ENCODE assay signal across 9 mouse cellular contexts in genomic region chr2:78159877-78160485, GRCm38 (mm10).
A peak's percentile ranks its signal among the peaks of the same experiment; 100 is the strongest.
DNase-seq lines count a peak whose midpoint lies in the region; ATAC-seq and TF ChIP-seq lines count a peak whose summit lies in the region.
"Had no signal": no experiment of that assay in that cellular context is flagged by ENCODE, and none has a peak within 500 bp of the region (broad histone marks: within the 10 kb centered on the region; RNA-seq: fewer than 3 reads in every experiment).

No protein-coding gene starts in this region.

- no peak for DNase-seq in kidney, adult 18-20 months
- peak; percentile 89 for DNase-seq in cerebellum, adult 9-10 months
- DNase-seq in hindbrain, postnatal 0 days (ENCODE audit: low spot score): peak; percentile 72
- DNase-seq in spleen, postnatal 36 days (ENCODE audit: low spot score in 2 of 2): no peak
- DNase-seq in kidney, adult 2 months: no peak
- no peak for DNase-seq in liver, embryonic 11.5 days (ENCODE audit: low spot score)

- H3K27me3 ChIP-seq in kidney, embryonic 16.5 days (ENCODE audit: insufficient read depth, low read length): no peaks in the 10 kb centered on the region
- no peaks in the 10 kb centered on the region for H3K27me3 ChIP-seq in hindbrain, postnatal 0 days (ENCODE audit: insufficient read depth, low read length)
- no peaks in the 10 kb centered on the region for H3K27me3 ChIP-seq in midbrain, embryonic 13.5 days
- H3K27me3 ChIP-seq in kidney, adult 2 months (replicated peaks; ENCODE audit: control insufficient read depth, insufficient read depth, low read length): no peaks in the 10 kb centered on the region
- H3K27me3 ChIP-seq in liver, embryonic 11.5 days (replicated peaks; ENCODE audit: control insufficient read depth, insufficient read depth, low read length): no peaks in the 10 kb centered on the region
- H3K27me3 ChIP-seq: embryonic facial prominence, embryonic 13.5 days had no signal

- WGBS in kidney, embryonic 16.5 days: 76% methylated on average over 3 of the region's 3 CpGs
- WGBS in hindbrain, postnatal 0 days: 20% methylated on average over 3 of the region's 3 CpGs
- 55% methylated on average over 3 of the region's 3 CpGs for WGBS in midbrain, embryonic 13.5 days
- WGBS in kidney, adult 2 months: 80% methylated on average over 3 of the region's 3 CpGs
- 75% methylated on average over 3 of the region's 3 CpGs for WGBS in liver, embryonic 11.5 days

- no peak overlapping the region for H3K27ac ChIP-seq in kidney, embryonic 16.5 days (ENCODE audit: low read length)
- peak overlapping the region; percentile 51 for H3K27ac ChIP-seq in hindbrain, postnatal 0 days
- peak overlapping the region; percentile 48; the same call in 1 of the 2 replicates for H3K27ac ChIP-seq in midbrain, embryonic 13.5 days
- H3K27ac ChIP-seq in kidney, adult 2 months (ENCODE audit: insufficient read depth, low read depth, low read length): no peak overlapping the region
- no peak overlapping the region for H3K27ac ChIP-seq in liver, embryonic 11.5 days (ENCODE audit: low read depth, low read length)
- H3K27ac ChIP-seq: embryonic facial prominence, embryonic 13.5 days had no signal

- TF ChIP-seq POLR2A in kidney, adult 2 months (IDR thresholded peaks at IDR 0.05; ENCODE audit: low read depth, low read length): no peak

- no peak overlapping the region for H3K4me3 ChIP-seq in kidney, embryonic 16.5 days (ENCODE audit: low read length)
- no peak overlapping the region for H3K4me3 ChIP-seq in hindbrain, postnatal 0 days (ENCODE audit: low read length)
- no peak overlapping the region for H3K4me3 ChIP-seq in midbrain, embryonic 13.5 days (replicated peaks)
- no peak overlapping the region for H3K4me3 ChIP-seq in kidney, adult 2 months (ENCODE audit: insufficient read depth, low read depth, low read length)
- no peak overlapping the region for H3K4me3 ChIP-seq in liver, embryonic 11.5 days (ENCODE audit: low read depth, low read length)
- H3K4me3 ChIP-seq: embryonic facial prominence, embryonic 13.5 days had no signal

- H3K9ac ChIP-seq in kidney, embryonic 16.5 days (replicated peaks; ENCODE audit: low read length): no peak overlapping the region
- H3K9ac ChIP-seq in hindbrain, postnatal 0 days (replicated peaks; ENCODE audit: low read length): no peak overlapping the region
- H3K9ac ChIP-seq in midbrain, embryonic 13.5 days (replicated peaks): no peak overlapping the region
- H3K9ac ChIP-seq in liver, embryonic 11.5 days (ENCODE audit: low read depth, low read length): no peak overlapping the region
- H3K9ac ChIP-seq: embryonic facial prominence, embryonic 13.5 days had no signal

- peak; percentile 54; the same call in 1 of the 2 replicates for ATAC-seq in kidney, embryonic 16.5 days (ENCODE audit: low FRiP score, low TSS enrichment)
- ATAC-seq in hindbrain, postnatal 0 days: peak; percentile 80
- peak; percentile 95 for ATAC-seq in midbrain, embryonic 13.5 days
- ATAC-seq in liver, embryonic 11.5 days (replicated peaks; ENCODE audit: low FRiP score): no peak

- no peaks in the 10 kb centered on the region for H3K4me1 ChIP-seq in kidney, embryonic 16.5 days (ENCODE audit: insufficient read depth, low read length)
- 0 out of 2 replicates have a peak, but pooled peaks cover 4% of the 10 kb centered on the region for H3K4me1 ChIP-seq in hindbrain, postnatal 0 days (ENCODE audit: insufficient read depth, low read length)
- peaks cover 7% of the 10 kb centered on the region for H3K4me1 ChIP-seq in midbrain, embryonic 13.5 days (replicated peaks)
- no peaks in the 10 kb centered on the region for H3K4me1 ChIP-seq in kidney, adult 2 months (ENCODE audit: control insufficient read depth, insufficient read depth, low read length)
- no peaks in the 10 kb centered on the region for H3K4me1 ChIP-seq in liver, embryonic 11.5 days (replicated peaks; ENCODE audit: control insufficient read depth, insufficient read depth, low read length)

- no peak overlapping the region for H3K4me2 ChIP-seq in kidney, embryonic 16.5 days (replicated peaks; ENCODE audit: low read depth, low read length)
- no peak overlapping the region for H3K4me2 ChIP-seq in hindbrain, postnatal 0 days (ENCODE audit: low read depth, low read length)
- no peak overlapping the region for H3K4me2 ChIP-seq in midbrain, embryonic 13.5 days (replicated peaks)
- H3K4me2 ChIP-seq in liver, embryonic 11.5 days: no peak overlapping the region
- H3K4me2 ChIP-seq: embryonic facial prominence, embryonic 13.5 days had no signal

- no peak for TF ChIP-seq CTCF in hindbrain, postnatal 0 days (IDR thresholded peaks at IDR 0.05; ENCODE audit: low read depth)
- TF ChIP-seq CTCF in kidney, adult 2 months (conservative IDR thresholded peaks at IDR 0.05; ENCODE audit: insufficient read depth, insufficient read length, low read depth, low read length): no peak

- H3K9me3 ChIP-seq in kidney, embryonic 16.5 days (ENCODE audit: low read length): no peaks in the 10 kb centered on the region
- H3K9me3 ChIP-seq in hindbrain, postnatal 0 days (ENCODE audit: low read length): no peaks in the 10 kb centered on the region
- H3K9me3 ChIP-seq in midbrain, embryonic 13.5 days: no peaks in the 10 kb centered on the region
- H3K9me3 ChIP-seq in liver, embryonic 11.5 days (ENCODE audit: control insufficient read depth, low read length): no peaks in the 10 kb centered on the region
- H3K9me3 ChIP-seq: embryonic facial prominence, embryonic 13.5 days had no signal

- no peaks in the 10 kb centered on the region for H3K36me3 ChIP-seq in kidney, embryonic 16.5 days (ENCODE audit: insufficient read depth, low read length)
- H3K36me3 ChIP-seq in hindbrain, postnatal 0 days (ENCODE audit: insufficient read depth, low read length): no peaks in the 10 kb centered on the region
- H3K36me3 ChIP-seq in midbrain, embryonic 13.5 days: no peaks in the 10 kb centered on the region
- H3K36me3 ChIP-seq in kidney, adult 2 months (ENCODE audit: control insufficient read depth, insufficient read depth, low read length): no peaks in the 10 kb centered on the region
- no peaks in the 10 kb centered on the region for H3K36me3 ChIP-seq in liver, embryonic 11.5 days (ENCODE audit: control insufficient read depth, insufficient read depth, low read length)
- H3K36me3 ChIP-seq: embryonic facial prominence, embryonic 13.5 days had no signal

Comparison
In these comparisons a context has a peak if more than half of its experiments do, and no peak if none do; other contexts are left out.
1. H3K27ac ChIP-seq: peak in hindbrain, postnatal 0 days (single experiment) and midbrain, embryonic 13.5 days (single experiment); none in kidney, embryonic 16.5 days (single experiment), kidney, adult 2 months (single experiment) and liver, embryonic 11.5 days (single experiment).
2. DNase-seq: peak in cerebellum, adult 9-10 months (single experiment) and hindbrain, postnatal 0 days (single experiment); none in kidney, adult 18-20 months (single experiment), spleen, postnatal 36 days (0 of 2), kidney, adult 2 months (single experiment) and liver, embryonic 11.5 days (single experiment).